Mouse (Mus musculus): ENCODE measurements at regions not wholly inside any gene's neighbourhood (a gene's known extent, or its start where the extent isn't known, plus 50 kb on each side); places are given as distances from the start of the nearest gene placed in this dataset.

DNA sequence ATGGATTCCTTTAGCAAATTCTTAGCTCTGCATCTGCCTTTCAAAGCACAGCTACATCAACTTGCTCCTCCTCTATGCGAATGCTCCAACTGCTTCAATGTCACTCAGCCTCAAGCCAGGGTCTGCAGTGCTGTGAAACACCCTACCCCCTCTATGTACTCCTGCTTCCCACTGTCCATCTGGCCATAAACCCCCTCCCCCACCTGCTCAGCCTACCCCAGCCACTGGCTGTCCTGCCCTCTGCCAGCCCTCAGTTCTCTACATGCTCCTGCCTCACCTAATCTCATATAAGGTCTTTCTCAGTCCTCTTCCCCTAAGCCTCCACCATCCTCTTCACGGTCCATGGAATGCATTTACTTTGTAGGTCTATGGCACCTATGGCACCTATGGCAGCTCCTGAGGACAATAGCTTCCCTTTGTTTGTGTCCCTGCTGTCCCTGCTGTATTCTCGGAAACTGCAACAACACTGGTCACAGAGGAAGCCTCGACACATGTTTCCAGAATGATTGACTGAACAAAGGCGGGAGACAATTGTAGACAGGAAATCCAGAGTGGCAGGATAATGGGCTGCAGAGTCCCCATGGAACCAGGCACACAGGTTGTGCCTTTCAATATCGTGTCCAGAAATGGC is 441.2 kb downstream of the Prdm2 start:
- TF ChIP-seq CTCF (IDR thresholded peaks at IDR 0.05; ENCODE audit: extremely low read depth, insufficient read depth, insufficient read length, insufficient replicate concordance) (no peak), POLR2A (IDR thresholded peaks at IDR 0.05; ENCODE audit: low read depth, low read length) (no peak)
